Mouse (Mus musculus): ENCODE data around the gene Scn2a.

The Scn2a gene

GRCm38 (mm10) chr2:65620556-65621166 lies at the start of gene Scn2a:
Scn2a (plus strand) TSS chr2:65620771.
- no peak for DNase-seq (ENCODE audit: low spot score)

- no peak for DNase-seq (ENCODE audit: low spot score)
Measured at GRCm38 (mm10) chr2:65587679-65588078, 32.9 kb upstream of the Scn2a start.

- no peak for DNase-seq (ENCODE audit: low spot score)
Measured at GRCm38 (mm10) chr2:65607813-65608212, 12.8 kb upstream of the Scn2a start.

GRCm38 (mm10) chr2:65611887-65612286 lies 8.7 kb upstream of the Scn2a start:
- no peak for DNase-seq (ENCODE audit: low spot score)

- peak; percentile 5 for DNase-seq (ENCODE audit: low spot score)
Measured at GRCm38 (mm10) chr2:65619781-65620180, 790 bp upstream of the Scn2a start.

- DNase-seq (ENCODE audit: low spot score), result no peak
Measured at GRCm38 (mm10) chr2:65621254-65621653, 683 bp downstream of the Scn2a start.

DNA sequence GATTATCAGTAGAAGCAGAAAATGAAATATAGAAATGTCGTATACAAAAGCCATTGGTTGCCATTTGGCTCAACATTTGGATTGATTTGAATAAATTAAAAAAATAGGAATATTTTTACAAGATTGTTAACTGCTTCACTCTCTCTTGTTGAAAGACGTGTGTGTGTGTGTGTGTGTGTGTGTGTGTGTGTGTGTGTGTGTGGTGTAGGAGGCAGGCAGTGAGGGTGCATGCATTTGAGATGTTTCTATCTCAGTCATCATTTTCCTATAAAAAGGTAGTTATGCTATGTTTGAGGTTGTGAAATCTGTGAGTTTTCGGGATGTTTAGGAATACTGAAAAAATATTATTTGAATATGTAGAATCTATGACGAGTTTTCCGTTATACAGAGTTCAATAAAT lies 1.3 kb downstream of the Scn2a start:
- DNase-seq (ENCODE audit: low spot score), result no peak

DNA sequence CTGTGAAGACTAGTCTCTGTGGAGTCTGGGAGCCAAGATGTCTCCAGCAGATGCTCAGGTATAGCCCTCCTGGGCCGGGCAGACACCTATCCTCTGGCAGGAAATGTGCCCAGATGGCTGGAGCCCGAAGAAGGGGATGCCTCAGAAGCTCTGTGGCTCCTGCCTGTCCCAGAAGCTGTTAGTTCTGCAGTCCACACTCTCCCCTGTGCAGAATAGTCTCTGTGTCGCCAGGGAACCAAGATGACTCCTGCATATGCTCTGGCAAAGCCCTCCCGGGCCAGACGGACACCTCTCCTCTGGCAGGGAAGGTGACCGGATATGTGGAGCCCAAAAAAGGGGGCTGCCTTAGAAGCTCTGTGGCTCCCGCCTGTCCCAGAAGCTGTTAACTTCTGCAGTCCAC lies 32.1 kb downstream of the Scn2a start:
- no peak for DNase-seq (ENCODE audit: low spot score)

DNA sequence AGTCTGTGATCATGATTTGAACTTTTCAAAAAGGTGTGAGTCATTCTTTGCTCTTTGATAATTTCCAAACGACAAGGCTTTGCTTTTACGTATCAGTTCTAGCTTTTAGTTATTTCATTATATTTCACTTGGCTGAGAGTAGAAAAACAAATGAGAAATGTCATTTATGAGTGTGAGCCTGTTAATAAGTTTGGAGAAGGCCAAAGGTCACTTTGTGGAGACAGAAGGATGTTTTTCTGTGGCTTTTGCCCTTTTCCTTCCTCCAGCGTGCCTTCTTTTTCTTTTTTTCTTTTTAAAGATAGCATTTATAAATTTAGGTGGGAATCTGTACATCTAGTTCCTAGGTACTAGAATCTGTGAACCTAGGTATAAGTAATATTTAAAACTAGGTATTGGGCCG lies 36.5 kb downstream of the Scn2a start:
- DNase-seq (ENCODE audit: low spot score), result no peak

GRCm38 (mm10) chr2:65658430-65658829 lies 37.9 kb downstream of the Scn2a start:
- no peak for DNase-seq (ENCODE audit: low spot score)

GRCm38 (mm10) chr2:65663892-65664291 lies 43.3 kb downstream of the Scn2a start:
- DNase-seq (ENCODE audit: low spot score), result no peak

DNA sequence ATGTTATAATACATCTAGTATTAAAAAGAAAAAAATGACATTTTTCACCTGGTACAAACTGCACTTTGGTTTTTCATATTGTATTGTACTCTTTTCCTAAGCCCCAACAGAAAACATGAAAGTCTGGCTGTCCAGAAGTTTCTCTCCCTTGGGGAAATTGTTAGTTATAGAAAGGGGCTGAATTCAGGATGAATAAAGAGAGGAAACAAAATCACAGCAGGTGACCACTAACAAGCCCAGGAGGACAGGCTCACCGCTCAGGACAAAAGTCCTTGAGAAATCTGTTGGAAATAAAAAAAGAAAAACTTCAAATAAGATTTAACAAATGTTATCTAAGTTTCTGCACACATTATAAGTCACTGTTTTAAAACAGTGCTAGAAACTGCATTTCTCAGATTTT lies 43.9 kb downstream of the Scn2a start:
- DNase-seq (ENCODE audit: low spot score), result no peak

DNA sequence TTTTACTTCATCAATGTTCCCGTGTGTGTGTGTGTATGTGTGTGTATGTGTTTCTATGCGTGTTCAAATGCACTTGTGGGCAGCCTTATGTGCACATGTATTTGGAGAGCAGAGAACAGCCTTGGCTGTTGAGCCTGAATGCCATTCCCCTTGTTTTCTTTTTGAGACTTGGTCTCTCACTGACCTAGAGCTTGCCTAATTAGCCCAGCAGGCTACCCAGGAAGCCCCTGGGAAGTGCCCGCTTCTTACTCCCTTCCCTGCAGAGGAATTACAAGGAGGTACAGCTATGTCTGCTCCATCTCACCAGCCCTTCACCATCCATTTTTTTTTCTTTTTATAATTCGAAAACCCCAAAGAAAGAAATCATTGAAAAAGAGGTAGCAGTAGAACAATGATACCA lies 44.6 kb downstream of the Scn2a start:
- DNase-seq (ENCODE audit: low spot score), result no peak

- DNase-seq (ENCODE audit: low spot score), result no peak
Measured at GRCm38 (mm10) chr2:65667590-65668436, 47.2 kb downstream of the Scn2a start.

DNA sequence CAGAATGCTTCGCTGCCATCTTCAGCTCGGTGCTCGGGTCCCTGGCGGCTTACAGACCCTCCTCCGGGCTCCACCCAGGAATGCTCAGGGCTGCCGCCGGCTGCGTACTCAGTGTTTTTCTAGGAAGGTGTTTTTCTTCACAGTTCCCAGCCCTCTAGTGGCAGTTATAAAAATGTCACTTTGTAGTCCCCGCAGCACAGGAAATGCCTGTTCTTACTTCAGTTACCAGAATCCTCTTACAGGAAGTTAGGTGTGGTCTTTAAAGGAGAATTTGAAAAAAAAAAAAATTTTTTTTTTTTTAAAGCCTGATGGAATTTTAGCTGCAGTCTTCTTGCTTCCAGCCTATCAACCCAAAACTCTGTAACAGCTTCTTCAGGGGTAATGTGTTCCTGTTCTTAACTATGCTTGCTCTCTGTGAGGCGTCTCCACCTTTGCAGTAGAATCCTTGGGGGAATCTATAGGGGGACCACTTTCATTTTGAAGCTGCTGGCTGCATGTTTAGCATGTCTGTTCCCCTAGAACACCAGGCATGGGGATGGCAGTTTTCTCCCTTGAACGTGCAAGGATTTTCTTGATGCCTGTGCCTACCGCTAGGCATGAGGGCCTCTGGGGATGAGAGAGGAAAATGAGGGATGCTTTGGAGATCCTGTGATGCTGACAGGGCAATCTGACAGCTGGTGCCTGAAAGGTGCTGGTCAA lies 48.0 kb downstream of the Scn2a start:
- peak; percentile 76 for DNase-seq (ENCODE audit: low spot score)

DNA sequence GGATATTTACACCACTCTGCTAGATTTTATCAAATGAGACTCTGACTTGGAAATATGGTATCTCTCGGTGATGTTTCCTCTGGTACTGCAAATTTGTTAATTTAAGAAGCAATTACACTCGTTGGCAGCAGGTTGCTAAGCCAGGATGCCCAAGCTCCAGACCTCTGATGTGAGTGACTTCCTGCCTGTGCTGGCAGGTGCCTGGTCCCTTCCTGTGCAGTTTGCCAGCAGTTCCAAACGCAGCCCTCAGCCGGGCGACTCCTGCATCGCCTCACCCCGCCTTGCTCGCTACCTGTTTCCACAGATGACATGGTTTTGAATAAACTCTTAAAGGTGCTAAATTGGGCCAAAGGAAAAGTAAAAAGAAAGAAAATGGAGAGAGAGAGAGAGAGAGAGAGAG lies 49.0 kb downstream of the Scn2a start:
- no peak for DNase-seq (ENCODE audit: low spot score)

DNA sequence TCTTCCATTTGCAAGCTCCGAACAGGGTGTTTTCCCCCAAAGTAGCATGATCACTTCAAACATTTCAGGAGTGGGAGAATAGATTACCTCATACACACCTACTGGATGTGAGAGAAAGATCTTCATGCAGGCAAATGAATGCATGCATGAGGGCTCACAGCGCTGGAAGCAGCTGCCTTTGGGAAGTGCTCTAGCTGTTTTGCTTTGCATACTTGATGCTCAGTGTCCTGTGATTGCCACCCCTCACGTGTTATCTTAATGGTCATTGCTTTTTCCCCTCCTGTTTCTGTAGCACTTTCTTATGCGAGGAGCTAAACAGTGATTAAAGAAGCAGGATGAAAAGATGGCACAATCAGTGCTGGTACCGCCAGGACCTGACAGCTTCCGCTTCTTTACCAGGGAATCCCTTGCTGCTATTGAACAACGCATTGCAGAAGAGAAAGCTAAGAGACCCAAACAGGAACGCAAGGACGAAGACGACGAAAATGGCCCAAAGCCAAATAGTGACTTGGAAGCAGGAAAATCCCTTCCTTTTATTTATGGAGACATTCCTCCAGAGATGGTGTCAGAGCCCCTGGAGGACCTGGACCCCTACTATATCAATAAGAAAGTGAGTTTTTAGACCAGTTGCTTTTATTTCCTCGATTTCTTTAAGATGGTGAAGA lies 49.7 kb downstream of the Scn2a start:
- DNase-seq (ENCODE audit: low spot score), result no peak

DNA sequence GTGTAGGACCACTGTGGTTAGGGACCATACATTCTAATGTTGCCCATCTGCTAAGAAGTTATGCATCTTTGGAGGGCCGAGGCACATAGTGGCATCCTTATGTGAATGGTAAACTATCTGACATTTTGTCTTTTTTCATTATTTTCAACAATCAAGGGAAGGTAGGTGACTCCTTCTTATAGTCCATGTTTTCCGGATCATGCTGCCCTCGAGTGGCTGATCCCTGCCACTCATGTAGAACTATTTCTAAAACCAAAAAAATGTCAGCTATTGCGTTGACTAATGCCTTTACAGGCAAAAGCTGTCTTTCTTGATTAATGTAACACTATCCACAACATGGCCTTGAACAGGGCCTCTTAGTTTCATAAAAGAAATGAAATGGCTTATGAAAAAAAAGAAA lies 59.0 kb downstream of the Scn2a start:
- no peak for DNase-seq (ENCODE audit: low spot score)

GRCm38 (mm10) chr2:65685151-65685550 lies 64.6 kb downstream of the Scn2a start:
- no peak for DNase-seq (ENCODE audit: low spot score)

GRCm38 (mm10) chr2:65690456-65691184 lies 70.0 kb downstream of the Scn2a start:
- no peak for DNase-seq (ENCODE audit: low spot score)

- DNase-seq (ENCODE audit: low spot score), result no peak
Measured at GRCm38 (mm10) chr2:65694485-65694884, 73.9 kb downstream of the Scn2a start.

DNA sequence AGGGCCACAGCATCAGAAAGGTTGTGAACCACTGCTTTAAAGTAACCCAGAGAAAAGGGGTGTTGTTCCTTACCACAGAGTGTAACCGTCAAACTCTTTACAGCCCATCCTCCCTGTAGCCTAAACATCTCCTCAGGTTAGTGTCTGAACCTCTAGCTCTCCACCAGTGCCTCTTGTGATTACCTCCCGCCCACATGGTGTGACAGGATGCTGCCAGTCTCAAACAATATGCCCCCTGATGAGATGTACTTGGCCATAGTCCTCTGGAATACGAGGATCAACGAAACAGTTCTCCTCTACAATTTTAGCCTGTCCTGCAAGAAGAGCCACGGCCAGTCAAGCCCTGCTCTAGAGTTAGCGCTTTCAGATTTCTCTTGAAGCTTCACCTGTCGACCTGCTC lies 74.5 kb downstream of the Scn2a start:
- DNase-seq (ENCODE audit: low spot score), result no peak
